Mouse (Mus musculus) spleen, adult 2 months (tissue): ENCODE measurements around the gene Mamdc2. TPM values are rescaled to one million over a fixed set of nuclear protein-coding genes. Genes with fewer than 3 reads are reported as not detected.

Experiments
- DNase-seq, 2 experiments: peaks; one replicate each; pipeline versions ENCODE4 v3.0.0 to v3.0.0-alpha.2; 2012 to 2021; ENCODE audit warnings: low spot score in 2 of 2, low read depth in 1 of 2
- H3K27ac ChIP-seq: fragments of 200-500 bp; 2 replicates; pipeline ENCODE4 v1.5.1; 2012; ENCODE audit warnings: low read length, inconsistent platforms; ENCODE audit not compliant: insufficient read depth
- H3K27me3 ChIP-seq: fragments of 200-500 bp; 2 replicates; pipeline ENCODE4 v1.6.1; 2012; ENCODE audit warnings: mild to moderate bottlenecking, moderate library complexity, low read length, inconsistent platforms; ENCODE audit not compliant: control insufficient read depth, insufficient read depth
- H3K36me3 ChIP-seq: fragments of 200-500 bp; 2 replicates; pipeline ENCODE4 v1.6.1; 2012; ENCODE audit warnings: mild to moderate bottlenecking, low read length, inconsistent platforms; ENCODE audit not compliant: control insufficient read depth, insufficient read depth
- H3K4me1 ChIP-seq: fragments of 200-500 bp; 2 replicates; pipeline ENCODE4 v1.6.1; 2011; ENCODE audit warnings: inconsistent platforms; ENCODE audit not compliant: control insufficient read depth, insufficient read depth, insufficient read length
- H3K4me3 ChIP-seq: fragments of 200-500 bp; 2 replicates; pipeline ENCODE4 v1.5.1; 2011; ENCODE audit warnings: mild to moderate bottlenecking, inconsistent platforms; ENCODE audit not compliant: insufficient read depth, insufficient read length; ENCODE audit errors: extremely low read depth
- CTCF ChIP-seq: fragments of 200-500 bp; IDR thresholded peaks from 2 replicates; pipeline ENCODE4 v1.5.1; 2011; ENCODE audit warnings: mild to moderate bottlenecking, inconsistent platforms; ENCODE audit not compliant: insufficient read depth, insufficient read length, insufficient replicate concordance; ENCODE audit errors: extremely low read depth
- POLR2A ChIP-seq: fragments of 200-500 bp; IDR thresholded peaks from 2 replicates; pipeline ENCODE4 v1.6.1; 2011; ENCODE audit warnings: low read depth, low read length, inconsistent platforms
- WGBS: fragments of 180-500 bp; shearing (Covaris S2); methylation state at CpG from one replicate; pipeline ENCODE4 v1.1.7; 2018; 5-methylcytosine and 5-hydroxymethylcytosine counted together
- polyA plus RNA-seq: library from polyadenylated mRNA; depleted of rRNA; stranded (reverse); fragments of >200 nt; gene quantifications from 2 replicates; pipeline ENCODE4 v1.2.3, GENCODE M21; 2012; rRNA removed

Mamdc2 gene
- polyA plus RNA-seq, 1 experiment = 0.35 TPM

DNA sequence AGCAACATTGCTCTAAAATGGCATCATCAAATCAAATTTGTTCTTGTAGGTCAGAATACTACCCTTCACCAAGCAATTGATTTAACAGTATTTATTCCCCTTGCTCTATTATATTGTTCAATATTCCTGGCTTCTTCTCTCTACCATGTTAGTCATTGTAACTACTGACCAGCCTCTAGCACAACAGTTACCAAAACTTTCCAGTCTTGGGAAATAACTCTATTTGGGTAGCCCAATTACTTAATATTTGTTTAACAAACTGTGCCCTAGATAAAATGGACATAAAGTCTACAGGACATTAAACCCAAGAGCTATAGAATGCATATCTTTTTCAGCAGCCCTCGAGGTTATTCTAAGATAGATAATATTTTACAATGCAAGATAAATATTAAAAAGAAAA lies 159.0 kb downstream of the Mamdc2 start:
- H3K27ac ChIP-seq = no peak overlapping the region
- no peaks in the 10 kb centered on the region for H3K27me3 ChIP-seq
- no peak for DNase-seq
- TF ChIP-seq POLR2A (no peak), CTCF (no peak)
- WGBS = 81% methylated on average over 1 of the region's 1 CpGs
- H3K36me3 ChIP-seq = no peaks in the 10 kb centered on the region
- H3K4me1 ChIP-seq = no peaks in the 10 kb centered on the region
- H3K4me3 ChIP-seq = no peak overlapping the region

DNA sequence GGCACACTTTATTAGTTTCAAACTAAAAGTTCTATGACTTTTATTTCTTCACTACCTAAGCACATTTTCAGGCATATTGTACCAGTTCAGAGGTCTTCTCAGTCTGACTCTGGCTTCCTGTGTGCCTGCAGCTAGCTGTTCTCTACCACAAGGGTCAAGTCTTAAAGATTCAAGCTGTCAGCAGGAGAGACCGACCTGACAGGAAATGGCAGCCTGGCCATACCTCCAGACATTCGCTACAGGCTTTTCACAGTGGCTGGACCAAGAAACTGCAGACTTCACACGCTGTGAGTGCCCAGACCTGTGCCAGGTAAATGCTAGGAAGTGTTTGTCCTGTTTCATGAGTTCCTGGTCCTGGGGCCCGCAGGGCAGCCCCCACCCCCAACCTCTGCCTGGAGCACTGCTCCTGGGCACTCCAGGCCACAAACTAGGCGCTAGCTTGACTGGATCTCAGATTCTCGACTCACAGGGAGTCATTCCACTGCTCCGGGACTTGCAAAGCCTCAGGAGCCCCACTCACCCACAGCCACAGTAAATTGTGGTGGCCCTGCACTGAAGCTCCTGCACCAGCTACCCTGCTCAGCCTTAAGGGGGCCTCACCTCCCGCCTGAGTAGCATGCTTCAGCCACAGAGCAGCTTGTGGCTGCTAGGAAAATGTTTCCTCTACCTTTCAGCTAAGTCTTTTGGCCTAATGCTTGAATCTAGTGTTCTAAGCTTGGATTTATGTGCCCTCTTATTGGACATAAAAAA lies 166.2 kb downstream of the Mamdc2 start:
- TF ChIP-seq POLR2A (no peak), CTCF (no peak)
- DNase-seq = no peak
- no peaks in the 10 kb centered on the region for H3K36me3 ChIP-seq
- 82% methylated on average over 8 of the region's 8 CpGs for WGBS
- no peaks in the 10 kb centered on the region for H3K27me3 ChIP-seq
- H3K4me3 ChIP-seq = no peak overlapping the region
- no peaks in the 10 kb centered on the region for H3K4me1 ChIP-seq
- H3K27ac ChIP-seq = no peak overlapping the region

DNA sequence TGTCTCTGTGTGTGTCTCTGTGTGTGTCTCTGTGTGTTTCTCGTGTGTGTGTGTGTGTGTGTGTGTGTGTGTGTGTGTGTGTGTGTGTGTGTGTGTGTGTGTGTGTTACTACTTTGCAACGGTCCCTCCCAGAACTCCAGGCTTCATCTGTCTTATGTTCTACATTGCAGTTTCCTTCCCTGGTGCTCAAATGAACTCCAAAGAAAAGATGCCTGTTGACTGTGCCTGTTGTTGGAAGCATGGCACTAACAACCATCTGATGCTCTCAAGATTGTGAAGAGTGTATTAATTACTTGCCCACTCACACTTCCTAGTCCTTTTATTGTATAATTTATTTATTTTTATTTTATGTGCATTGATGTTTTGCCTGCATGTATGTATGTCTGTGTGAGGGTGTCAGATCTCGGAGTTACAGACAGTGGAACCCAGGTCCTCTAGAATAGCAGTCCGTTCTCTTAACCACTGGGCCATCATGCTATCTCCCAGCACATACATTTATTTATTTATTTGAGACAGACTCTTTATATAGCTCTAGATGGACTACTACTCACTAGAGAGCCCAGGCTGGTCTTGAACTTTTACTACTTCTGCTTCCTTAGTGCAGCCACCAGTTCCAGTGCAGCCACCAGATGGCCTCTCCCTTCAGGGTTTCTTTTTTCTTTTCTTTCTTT lies 174.1 kb downstream of the Mamdc2 start:
- TF ChIP-seq CTCF (no peak), POLR2A (no peak)
- H3K4me3 ChIP-seq = peak overlapping the region; percentile 70

DNA sequence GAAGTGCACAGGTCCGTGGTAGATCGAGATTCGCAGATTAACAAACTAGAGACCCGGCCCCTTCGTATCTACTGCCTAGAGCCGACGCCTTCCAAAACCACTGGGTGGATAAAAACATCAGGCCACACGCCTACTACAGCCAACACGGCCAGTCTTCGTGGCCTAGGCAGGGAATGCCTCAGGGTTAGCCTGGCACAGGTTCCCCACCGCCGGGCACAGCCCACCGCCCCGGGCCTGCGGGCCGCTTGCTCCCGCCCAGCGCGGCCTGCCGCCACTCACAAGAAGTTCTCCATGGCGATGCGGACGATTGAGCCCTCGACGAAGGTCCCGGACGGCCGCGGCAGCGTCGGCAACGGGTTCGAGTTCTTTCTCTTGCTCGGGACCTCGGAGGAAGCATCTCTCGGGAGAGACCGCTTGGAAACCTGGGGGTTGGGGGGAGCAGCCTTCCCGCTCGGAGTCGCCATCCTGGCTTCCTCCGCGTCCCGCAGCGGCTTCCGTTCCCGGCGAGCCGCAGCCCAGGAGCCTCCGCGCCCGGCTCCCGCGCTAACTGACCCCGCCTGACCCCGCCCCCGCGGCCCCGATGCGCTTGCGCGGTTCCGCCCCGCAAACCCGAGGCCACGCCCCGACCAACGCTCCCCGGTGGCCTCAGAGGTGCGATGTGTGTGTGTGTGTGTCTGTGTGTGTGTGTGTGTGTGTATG lies 174.7 kb downstream of the Mamdc2 start, which contains the start of gene Smc5:
Gene Smc5 (minus strand): TSS at position 543 of the 699 bp plus-strand sequence.
- Histone ChIP-seq H3K36me3 (no peaks in the 10 kb centered on the region), H3K4me3 (peak within 1 kb of the TSS; percentile 70), H3K4me1 (no peaks in the 10 kb centered on the region), H3K27me3 (no peaks in the 10 kb centered on the region), H3K27ac (peak within 1 kb of the TSS; percentile 4; the same call in 1 of the 2 replicates)
- TF ChIP-seq CTCF (no peak), POLR2A (no peak)
- peak; percentile 64 to 89 for DNase-seq
- WGBS = under 1% methylated on average over 69 of the region's 69 CpGs

More for the DNA sequence above, 174.1 kb downstream of the Mamdc2 start:
- 52% methylated on average over 4 of the region's 4 CpGs for WGBS
- no peaks in the 10 kb centered on the region for H3K4me1 ChIP-seq
- H3K27ac ChIP-seq = no peak overlapping the region
- no peaks in the 10 kb centered on the region for H3K36me3 ChIP-seq
- no peaks in the 10 kb centered on the region for H3K27me3 ChIP-seq
- DNase-seq = no peak

DNA sequence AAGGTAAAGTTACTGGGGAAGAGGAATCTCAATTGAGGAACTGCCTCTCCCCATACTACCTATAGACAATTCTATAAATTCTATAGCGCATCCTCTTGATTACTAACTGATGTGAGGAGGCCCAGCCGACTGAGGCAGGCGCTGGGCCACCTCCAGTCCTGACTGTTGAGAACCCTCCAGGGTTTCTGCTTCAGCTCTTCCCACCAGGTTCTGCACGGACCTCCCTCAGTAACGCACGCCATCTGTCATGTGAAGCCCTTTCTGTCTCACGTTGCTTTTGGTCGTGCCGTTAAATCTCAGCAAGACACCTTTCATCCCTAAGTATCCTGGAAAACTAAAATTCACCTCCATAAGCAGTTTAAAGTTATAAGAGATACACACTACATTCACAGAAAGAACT lies 191.5 kb downstream of the Mamdc2 start:
- H3K36me3 ChIP-seq = peaks cover 19% of the 10 kb centered on the region
- 95% methylated on average over 9 of the region's 9 CpGs for WGBS
- H3K4me3 ChIP-seq = no peak overlapping the region

More for the DNA sequence above, 191.5 kb downstream of the Mamdc2 start:
- H3K4me1 ChIP-seq = no peaks in the 10 kb centered on the region
- TF ChIP-seq CTCF (no peak), POLR2A (no peak)
- no peaks in the 10 kb centered on the region for H3K27me3 ChIP-seq
- H3K27ac ChIP-seq = no peak overlapping the region
- no peak for DNase-seq

Other genes starting within 250 kb of the Mamdc2 start
- 2.7 and 3.0 TPM in 2 replicates for gene Smc5, start 174.5 kb downstream of the Mamdc2 start, polyA plus RNA-seq
- not detected in 2 replicates for gene 1700028P14Rik, start 204.4 kb upstream of the Mamdc2 start, polyA plus RNA-seq
- 1.3 and 1.5 TPM in 2 replicates for gene Ptar1, start 239.0 kb upstream of the Mamdc2 start, polyA plus RNA-seq